Mouse (Mus musculus) midbrain, embryonic 14.5 days (tissue): Measurements from ENCODE around the gene Bnip2. TPM values are rescaled to one million over a fixed set of nuclear protein-coding genes. Genes with fewer than 3 reads are reported as not detected.

ENCODE experiments used
- ATAC-seq: fragments of 200-750 bp; cut with Nextera tagmentation; 2 replicates; pipeline ENCODE4 v1.8.0; 2017; ENCODE audit warnings: moderate number of reproducible peaks, moderate library complexity; ENCODE audit not compliant: low FRiP score, low TSS enrichment
- DNase-seq: peaks from one replicate; pipeline ENCODE4 v3.0.0-alpha.2; 2015
- H3K27ac ChIP-seq: fragments of 300-500 bp; sonication (generic); replicated peaks from 2 replicates; pipeline ENCODE4 v1.5.1; 2014; ENCODE audit warnings: mild to moderate bottlenecking, low read depth, low read length, moderate library complexity
- H3K27me3 ChIP-seq: fragments of 300-500 bp; sonication (generic); 2 replicates; pipeline ENCODE4 v1.6.1; 2014; ENCODE audit warnings: low read length, control low read depth, mixed read lengths; ENCODE audit not compliant: control insufficient read depth, insufficient read depth
- H3K36me3 ChIP-seq: fragments of 300-500 bp; sonication (generic); 2 replicates; pipeline ENCODE4 v1.6.1; 2014; ENCODE audit warnings: low read length, control low read depth; ENCODE audit not compliant: control insufficient read depth, insufficient read depth
- H3K4me1 ChIP-seq: fragments of 300-500 bp; sonication (generic); 2 replicates; pipeline ENCODE4 v1.6.1; 2014; ENCODE audit warnings: mild to moderate bottlenecking, antibody characterized with exemption, low read length, control low read depth; ENCODE audit not compliant: control insufficient read depth, insufficient read depth
- H3K4me2 ChIP-seq: fragments of 300-500 bp; sonication (generic); 2 replicates; pipeline ENCODE4 v1.6.1; 2014; ENCODE audit warnings: mild to moderate bottlenecking, low read length, moderate library complexity
- H3K4me3 ChIP-seq: fragments of 300-500 bp; sonication (generic); replicated peaks from 2 replicates; pipeline ENCODE4 v1.5.1; 2014; ENCODE audit warnings: low read depth, low read length
- H3K9ac ChIP-seq: fragments of 300-500 bp; sonication (generic); replicated peaks from 2 replicates; pipeline ENCODE4 v1.6.1; 2014; ENCODE audit warnings: mild to moderate bottlenecking, low read length, moderate library complexity
- H3K9me3 ChIP-seq: fragments of 300-500 bp; sonication (generic); 2 replicates; pipeline ENCODE4 v1.6.1; 2016; ENCODE audit warnings: low read length, control low read depth, mixed read lengths; ENCODE audit not compliant: control insufficient read depth
- whole genome bisulfite sequencing: fragments of 180-500 bp; shearing (Covaris S2); extraction: QIAGEN DNeasy Blood & Tissue Kit; methylation state at CpG from one replicate; pipeline ENCODE4 v1.1.7; 2014; 5-methylcytosine and 5-hydroxymethylcytosine counted together
- polyA plus RNA-seq: library from polyadenylated mRNA; unstranded; fragments of >200 nt; fragmentation: Nextera tagmentation; extraction: Ambion mirVana; gene quantifications from 2 replicates; pipeline ENCODE4 v1.2.1, GENCODE M21; 2014

Gene Bnip2
- polyA plus RNA-seq, 1 experiment from 2014 or later, result 92.8 TPM

DNA sequence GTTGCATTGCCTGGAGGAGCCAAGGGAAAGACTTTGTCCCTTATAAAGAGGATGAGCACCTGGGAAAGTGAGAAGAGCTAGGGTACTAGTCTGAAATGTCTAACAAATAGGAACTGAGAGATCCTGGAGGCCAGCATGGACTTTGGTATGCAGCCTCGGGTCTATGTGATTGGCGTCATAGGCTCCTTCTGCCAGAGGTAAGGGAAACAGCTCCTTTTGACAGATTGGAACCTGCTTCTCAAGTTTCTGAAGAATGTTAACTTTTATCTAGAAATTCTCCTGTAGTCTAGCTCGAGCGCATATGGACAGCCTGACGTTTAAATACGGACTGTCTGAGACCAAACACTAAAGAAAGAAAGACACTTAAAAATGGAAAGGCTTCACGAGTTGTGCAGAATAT, 48.7 kb downstream of the Bnip2 start, which contains the start of gene Gcnt3:
Gene Gcnt3, minus strand, starts transcription at position 101 of the 400 bp plus-strand sequence.
- Histone ChIP-seq H3K4me1 (no peaks in the 10 kb centered on the region), H3K27me3 (no peaks in the 10 kb centered on the region), H3K9me3 (no peaks in the 10 kb centered on the region), H3K9ac (no peak within 1 kb of the TSS), H3K4me2 (no peak within 1 kb of the TSS), H3K27ac (no peak within 1 kb of the TSS), H3K36me3 (no peaks in the 10 kb centered on the region), H3K4me3 (no peak within 1 kb of the TSS)
- 93% methylated on average over 7 of the region's 7 CpGs for WGBS
- no peak for DNase-seq
- no peak for ATAC-seq

DNA sequence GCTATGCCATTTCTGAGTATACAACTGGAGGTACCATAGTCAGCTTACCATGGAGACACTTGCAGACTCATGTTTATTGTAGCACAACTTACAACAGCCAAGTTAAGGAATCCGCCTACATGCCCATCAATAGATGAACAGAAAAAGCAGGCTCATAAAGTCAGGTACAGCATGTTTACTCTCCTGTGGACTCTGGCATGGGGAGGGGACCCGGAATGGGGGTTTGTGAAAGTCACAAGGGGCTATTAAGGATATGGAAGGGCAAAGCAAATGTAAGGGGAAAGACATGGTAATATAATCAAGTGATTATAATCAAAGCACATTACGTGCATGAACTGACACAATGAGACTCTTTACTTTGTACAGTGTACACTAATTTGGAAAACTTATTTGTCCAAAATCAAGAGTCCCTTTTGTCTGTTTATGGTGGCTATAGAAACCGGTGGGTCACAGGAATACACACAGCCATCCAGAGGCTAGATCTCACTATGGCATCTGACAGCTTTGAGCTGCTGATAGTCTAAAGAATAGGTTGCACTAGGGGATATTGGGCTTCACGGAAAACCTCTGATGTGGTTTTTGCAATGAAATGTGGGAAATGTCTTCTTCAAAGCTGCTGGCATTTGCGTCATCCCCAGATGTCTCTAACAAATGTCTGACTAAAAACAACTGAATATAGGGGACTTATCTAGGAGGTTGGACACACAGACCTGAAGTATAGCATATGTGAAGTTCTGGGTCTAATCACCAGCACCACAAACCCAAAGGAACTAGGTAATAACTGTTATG, 50.5 kb downstream of the Bnip2 start:
- DNase-seq, result no peak
- H3K27ac ChIP-seq, result no peak overlapping the region
- H3K36me3 ChIP-seq, result no peaks in the 10 kb centered on the region
- H3K9me3 ChIP-seq, result no peaks in the 10 kb centered on the region
- H3K4me3 ChIP-seq, result no peak overlapping the region
- ATAC-seq, result no peak
- no peaks in the 10 kb centered on the region for H3K27me3 ChIP-seq
- H3K4me1 ChIP-seq, result no peaks in the 10 kb centered on the region
- 88% methylated on average over 6 of the region's 6 CpGs for WGBS
- no peak overlapping the region for H3K9ac ChIP-seq
- no peak overlapping the region for H3K4me2 ChIP-seq

DNA sequence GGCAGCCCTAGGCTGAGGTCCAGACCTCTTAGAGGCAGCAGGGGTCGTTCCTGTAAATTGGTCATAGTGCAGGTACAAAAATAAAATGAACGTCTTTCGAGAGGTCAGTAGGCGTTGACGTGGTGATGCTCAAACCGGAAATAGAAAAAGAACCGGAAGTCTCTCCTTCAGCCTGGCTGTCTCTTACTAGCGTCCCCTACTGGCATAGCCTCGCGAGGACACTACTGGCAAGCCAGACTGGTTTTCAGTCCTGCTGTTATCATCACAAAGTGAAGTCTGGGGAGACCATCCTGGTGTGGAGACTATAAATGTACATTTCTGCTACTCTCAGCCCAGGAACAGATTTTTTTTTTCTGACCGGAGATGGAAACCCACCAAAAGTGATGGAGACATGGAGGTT, 51.3 kb downstream of the Bnip2 start:
- DNase-seq, result no peak
- no peaks in the 10 kb centered on the region for H3K4me1 ChIP-seq
- H3K9ac ChIP-seq, result no peak overlapping the region
- H3K9me3 ChIP-seq, result no peaks in the 10 kb centered on the region
- no peak for ATAC-seq
- no peak overlapping the region for H3K27ac ChIP-seq
- no peak overlapping the region for H3K4me3 ChIP-seq
- H3K36me3 ChIP-seq, result no peaks in the 10 kb centered on the region
- H3K4me2 ChIP-seq, result no peak overlapping the region
- no peaks in the 10 kb centered on the region for H3K27me3 ChIP-seq
- WGBS, result 87% methylated on average over 11 of the region's 11 CpGs

DNA sequence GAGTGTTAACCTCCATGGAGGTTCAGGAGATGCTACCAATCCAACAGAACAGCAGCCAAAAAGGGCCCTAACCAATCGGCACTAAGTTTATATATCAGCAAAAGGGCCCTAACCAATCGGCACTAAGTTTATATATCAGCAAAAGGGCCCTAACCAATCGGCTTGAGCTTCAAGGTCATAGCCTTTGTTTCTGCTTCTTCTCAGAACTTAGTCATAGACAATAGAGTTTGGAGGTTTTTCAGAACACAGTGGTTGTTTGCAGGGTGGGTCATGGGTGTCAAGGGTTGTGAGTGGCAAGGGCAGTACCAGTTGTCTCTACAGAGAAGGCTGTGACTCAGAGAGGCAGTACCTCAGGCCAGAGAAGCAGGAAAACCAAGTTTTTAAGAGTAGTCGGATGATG, 52.9 kb downstream of the Bnip2 start:
- Histone ChIP-seq H3K9ac (no peak overlapping the region), H3K4me1 (no peaks in the 10 kb centered on the region), H3K27ac (no peak overlapping the region), H3K9me3 (no peaks in the 10 kb centered on the region), H3K27me3 (no peaks in the 10 kb centered on the region), H3K4me2 (no peak overlapping the region), H3K36me3 (no peaks in the 10 kb centered on the region), H3K4me3 (no peak overlapping the region)
- DNase-seq (no peak), ATAC-seq (no peak)
- 92% methylated on average over 4 of the region's 4 CpGs for WGBS

DNA sequence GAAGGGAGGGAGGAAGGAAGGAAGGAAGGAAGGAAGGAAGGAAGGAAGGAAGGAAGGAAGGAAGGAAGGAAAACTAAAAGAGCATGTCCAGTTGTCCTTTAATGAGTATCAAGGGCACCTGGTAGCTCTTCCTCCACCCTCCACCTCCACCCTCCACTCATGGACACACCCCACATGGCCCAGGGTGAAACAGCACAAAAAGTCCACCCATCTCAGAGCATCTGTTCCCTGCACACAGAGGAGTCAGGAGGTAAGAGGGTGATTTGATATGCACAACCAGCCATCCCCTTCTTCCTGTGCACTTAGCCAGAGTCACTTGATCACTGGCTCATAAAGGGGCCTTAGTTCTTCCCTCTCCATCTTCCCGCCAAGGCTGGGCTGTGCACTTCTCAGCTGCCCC, 53.7 kb downstream of the Bnip2 start:
- Histone ChIP-seq H3K9ac (no peak overlapping the region), H3K4me2 (no peak overlapping the region), H3K36me3 (no peaks in the 10 kb centered on the region), H3K4me3 (no peak overlapping the region), H3K27ac (no peak overlapping the region), H3K9me3 (no peaks in the 10 kb centered on the region), H3K4me1 (no peaks in the 10 kb centered on the region), H3K27me3 (no peaks in the 10 kb centered on the region)
- WGBS, result 63% methylated on average over 1 of the region's 1 CpGs
- no peak for DNase-seq
- no peak for ATAC-seq

DNA sequence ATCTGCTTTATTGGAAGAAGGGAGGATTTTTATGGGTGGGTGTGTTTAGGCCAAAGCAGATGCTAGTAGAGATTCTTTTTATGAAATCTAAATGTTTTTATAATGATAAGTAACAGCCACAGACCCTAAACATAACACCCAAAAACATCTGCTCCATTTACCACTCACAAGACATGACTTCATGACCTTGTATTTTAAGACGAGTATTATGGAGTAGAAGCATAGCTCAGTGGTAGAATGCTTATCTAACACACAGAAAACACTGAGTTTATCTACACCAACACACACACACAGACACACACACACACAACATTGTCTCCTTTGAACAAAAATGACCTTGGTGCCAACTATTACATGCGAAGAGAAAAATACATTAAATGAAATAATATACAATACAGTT, 55.6 kb downstream of the Bnip2 start:
- DNase-seq (no peak), ATAC-seq (no peak)
- no peak overlapping the region for H3K4me2 ChIP-seq
- H3K4me3 ChIP-seq, result no peak overlapping the region
- H3K4me1 ChIP-seq, result no peaks in the 10 kb centered on the region
- H3K9ac ChIP-seq, result no peak overlapping the region
- no peaks in the 10 kb centered on the region for H3K9me3 ChIP-seq
- no peaks in the 10 kb centered on the region for H3K36me3 ChIP-seq
- H3K27ac ChIP-seq, result no peak overlapping the region
- no peaks in the 10 kb centered on the region for H3K27me3 ChIP-seq
- WGBS, result 81% methylated on average over 2 of the region's 2 CpGs

DNA sequence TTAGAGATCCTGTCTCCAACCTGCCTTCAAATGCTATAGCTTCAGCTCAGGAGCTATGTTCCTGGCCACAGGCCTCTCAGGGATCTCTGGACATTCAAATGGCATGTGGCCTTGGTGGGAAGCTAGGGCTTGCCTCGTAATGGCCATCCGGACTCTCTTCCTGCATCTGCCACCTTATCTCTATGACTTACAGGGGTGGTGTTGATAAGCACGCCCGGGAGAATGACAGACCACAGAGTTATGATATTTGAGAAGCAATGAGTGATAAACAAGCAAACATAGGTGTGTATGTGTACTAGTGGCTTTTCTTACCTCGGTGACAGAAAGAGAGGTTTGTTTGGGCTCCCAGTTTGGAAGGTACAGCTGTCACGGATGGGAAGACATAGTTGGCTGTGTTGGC, 57.0 kb downstream of the Bnip2 start:
- Histone ChIP-seq H3K27me3 (no peaks in the 10 kb centered on the region), H3K4me1 (no peaks in the 10 kb centered on the region), H3K9me3 (no peaks in the 10 kb centered on the region), H3K36me3 (no peaks in the 10 kb centered on the region), H3K9ac (no peak overlapping the region), H3K27ac (no peak overlapping the region), H3K4me2 (no peak overlapping the region), H3K4me3 (no peak overlapping the region)
- 95% methylated on average over 6 of the region's 6 CpGs for WGBS
- ATAC-seq (no peak), DNase-seq (no peak)

DNA sequence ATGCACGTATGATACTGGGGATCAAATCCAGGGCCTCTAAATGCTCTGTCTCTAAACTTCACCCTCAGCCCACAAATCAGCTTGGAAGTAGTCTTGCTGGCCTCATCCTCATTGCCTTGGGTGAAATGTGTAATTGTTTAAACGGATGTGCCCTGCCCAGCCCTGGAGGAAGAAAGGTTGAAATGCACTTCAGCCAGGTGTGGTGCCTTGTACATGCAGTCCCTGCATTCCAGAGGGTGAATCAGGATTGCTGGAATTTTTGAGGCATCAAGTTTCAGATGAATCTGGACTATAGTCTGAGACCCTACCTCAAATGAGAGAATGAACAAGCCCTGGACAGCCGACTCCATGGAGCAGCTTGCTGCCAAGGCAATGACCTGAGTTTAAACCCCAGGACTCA, 58.6 kb downstream of the Bnip2 start:
- H3K27me3 ChIP-seq, result no peaks in the 10 kb centered on the region
- DNase-seq (no peak), ATAC-seq (no peak)
- no peaks in the 10 kb centered on the region for H3K9me3 ChIP-seq
- H3K4me1 ChIP-seq, result no peaks in the 10 kb centered on the region
- no peaks in the 10 kb centered on the region for H3K36me3 ChIP-seq
- H3K9ac ChIP-seq, result no peak overlapping the region
- no peak overlapping the region for H3K4me3 ChIP-seq
- H3K27ac ChIP-seq, result no peak overlapping the region
- WGBS, result 70% methylated on average over 3 of the region's 3 CpGs
- H3K4me2 ChIP-seq, result no peak overlapping the region

DNA sequence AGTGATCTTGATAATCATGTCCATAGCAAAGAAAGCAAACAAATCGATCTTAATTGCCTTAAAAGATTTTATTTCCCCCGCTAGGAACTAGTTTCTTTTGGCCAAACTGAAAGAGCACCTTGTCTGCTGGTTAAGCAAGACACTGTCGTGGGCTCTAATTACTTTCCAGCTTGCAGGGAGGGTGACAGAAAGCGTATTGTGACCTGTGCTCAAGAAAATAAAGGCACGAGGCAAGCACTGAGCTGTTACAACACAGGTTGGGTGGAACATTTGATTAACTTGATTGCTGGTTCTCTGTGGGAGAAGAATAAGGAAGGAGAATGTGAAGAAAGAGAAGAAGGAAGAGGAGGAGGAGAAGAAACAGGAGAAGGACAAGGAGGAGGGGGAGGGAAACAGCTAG, 59.0 kb downstream of the Bnip2 start:
- no peaks in the 10 kb centered on the region for H3K9me3 ChIP-seq
- H3K4me3 ChIP-seq, result no peak overlapping the region
- WGBS, result 54% methylated on average over 5 of the region's 5 CpGs
- H3K27me3 ChIP-seq, result no peaks in the 10 kb centered on the region
- H3K9ac ChIP-seq, result no peak overlapping the region
- no peak overlapping the region for H3K4me2 ChIP-seq
- no peaks in the 10 kb centered on the region for H3K4me1 ChIP-seq
- no peaks in the 10 kb centered on the region for H3K36me3 ChIP-seq
- H3K27ac ChIP-seq, result no peak overlapping the region
- DNase-seq (no peak), ATAC-seq (no peak)
